Mouse (Mus musculus): ENCODE measurements around the gene Lrrc51. TPM values are rescaled to one million over a fixed set of nuclear protein-coding genes. Genes with fewer than 3 reads are reported as not detected.
"Not testable (repeated sequence)": the region's sequence is repeated elsewhere in the genome, so short reads cannot be mapped to it uniquely, and the experiment has no call there.

Gene Lrrc51
- polyA plus RNA-seq, 1 experiment from 2014 or later: 12.7 TPM

DNA sequence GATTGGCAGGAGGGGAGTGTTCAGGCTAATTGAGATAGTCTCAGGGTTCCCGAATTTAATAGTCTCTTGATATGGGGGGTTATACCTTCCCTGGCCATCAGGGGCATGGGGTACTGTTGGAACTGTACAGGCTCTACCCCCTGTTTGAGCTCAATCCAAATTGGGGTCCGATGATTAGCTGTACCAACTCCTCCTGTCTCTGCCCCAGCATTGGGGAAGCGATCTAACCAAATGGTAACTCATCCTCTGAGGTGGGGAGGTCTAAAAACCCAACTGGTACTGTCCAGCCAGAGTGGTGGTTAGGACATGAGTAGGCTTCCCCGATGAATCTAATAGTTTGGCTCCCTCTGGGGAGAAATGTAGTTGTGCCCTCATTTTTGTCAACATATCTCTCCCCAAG lies 3.3 kb upstream of the Lrrc51 start:
- Histone ChIP-seq H3K4me1 (peaks cover 40% of the 10 kb centered on the region), H3K27me3 (no peaks in the 10 kb centered on the region), H3K36me3 (no peaks in the 10 kb centered on the region), H3K4me2 (replicated peaks) (no peak overlapping the region), H3K9me3 (no peaks in the 10 kb centered on the region), H3K27ac (replicated peaks) (no peak overlapping the region), H3K4me3 (no peak overlapping the region), H3K9ac (replicated peaks) (no peak overlapping the region)
- WGBS: 97% methylated on average over 4 of the region's 4 CpGs
- no peak for ATAC-seq (replicated peaks)

- H3K9me3 ChIP-seq: no peaks in the 10 kb centered on the region
- H3K27me3 ChIP-seq: no peaks in the 10 kb centered on the region
- H3K4me1 ChIP-seq: peaks cover 38% of the 10 kb centered on the region
- 92% methylated on average over 4 of the region's 4 CpGs for WGBS
- no peak overlapping the region for H3K4me2 ChIP-seq (replicated peaks)
- no peak overlapping the region for H3K4me3 ChIP-seq
- no peak for ATAC-seq (replicated peaks)
- no peak overlapping the region for H3K27ac ChIP-seq (replicated peaks)
- no peaks in the 10 kb centered on the region for H3K36me3 ChIP-seq
- no peak overlapping the region for H3K9ac ChIP-seq (replicated peaks)
These were observed 2.3 kb upstream of the Lrrc51 start for GRCm38 (mm10) chr7:101935957-101936356.

DNA sequence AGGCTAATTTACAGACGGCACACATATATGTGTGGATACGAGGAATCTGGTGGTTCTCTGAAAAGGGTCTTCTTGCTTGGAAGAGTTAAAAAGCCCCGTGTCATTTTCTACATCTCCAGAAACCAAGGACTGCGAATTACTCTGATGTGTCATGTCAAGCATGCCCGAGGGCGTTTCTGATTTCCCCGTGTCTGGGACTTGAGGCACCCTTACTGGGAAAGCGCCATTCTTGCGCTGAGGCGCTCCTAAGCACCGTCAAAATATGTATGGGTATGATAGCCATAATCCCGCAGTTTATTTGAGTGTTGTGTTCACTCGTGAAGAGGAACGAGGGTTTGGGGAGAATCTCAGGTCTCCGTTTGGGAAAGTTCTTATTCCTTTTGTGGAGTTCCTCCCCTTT lies 395 bp downstream of the Lrrc51 start:
- Histone ChIP-seq H3K4me3 (peak overlapping the region; percentile 89), H3K36me3 (no peaks in the 10 kb centered on the region), H3K4me2 (replicated peaks) (peak overlapping the region; percentile 76), H3K4me1 (peaks cover 38% of the 10 kb centered on the region), H3K9me3 (no peaks in the 10 kb centered on the region), H3K9ac (replicated peaks) (peak overlapping the region; percentile 75), H3K27me3 (no peaks in the 10 kb centered on the region), H3K27ac (replicated peaks) (peak overlapping the region; percentile 3; the same call in 1 of the 2 replicates)
- 8% methylated on average over 15 of the region's 15 CpGs for WGBS
- peak; percentile 51 for ATAC-seq (replicated peaks)

GRCm38 (mm10) chr7:101932551-101932950 lies 1.1 kb downstream of the Lrrc51 start:
- H3K9me3 ChIP-seq: no peaks in the 10 kb centered on the region
- H3K36me3 ChIP-seq: no peaks in the 10 kb centered on the region
- ATAC-seq (replicated peaks): no peak
- H3K27ac ChIP-seq (replicated peaks): no peak overlapping the region
- WGBS: 89% methylated on average over 1 of the region's 1 CpGs
- no peaks in the 10 kb centered on the region for H3K27me3 ChIP-seq
- H3K4me2 ChIP-seq (replicated peaks): peak overlapping the region; percentile 76; the same call in 1 of the 2 replicates
- H3K9ac ChIP-seq (replicated peaks): no peak overlapping the region
- peak overlapping the region; percentile 89 for H3K4me3 ChIP-seq
- H3K4me1 ChIP-seq: peaks cover 35% of the 10 kb centered on the region

GRCm38 (mm10) chr7:101928093-101928492 lies 5.6 kb downstream of the Lrrc51 start:
- H3K9ac ChIP-seq (replicated peaks): no peak overlapping the region
- no peaks in the 10 kb centered on the region for H3K36me3 ChIP-seq
- no peak overlapping the region for H3K4me3 ChIP-seq
- H3K27ac ChIP-seq (replicated peaks): no peak overlapping the region
- peaks cover 8% of the 10 kb centered on the region for H3K4me1 ChIP-seq
- no peak for ATAC-seq (replicated peaks)
- H3K9me3 ChIP-seq: no peaks in the 10 kb centered on the region
- H3K4me2 ChIP-seq (replicated peaks): no peak overlapping the region
- H3K27me3 ChIP-seq: no peaks in the 10 kb centered on the region
- 83% methylated on average over 3 of the region's 3 CpGs for WGBS

DNA sequence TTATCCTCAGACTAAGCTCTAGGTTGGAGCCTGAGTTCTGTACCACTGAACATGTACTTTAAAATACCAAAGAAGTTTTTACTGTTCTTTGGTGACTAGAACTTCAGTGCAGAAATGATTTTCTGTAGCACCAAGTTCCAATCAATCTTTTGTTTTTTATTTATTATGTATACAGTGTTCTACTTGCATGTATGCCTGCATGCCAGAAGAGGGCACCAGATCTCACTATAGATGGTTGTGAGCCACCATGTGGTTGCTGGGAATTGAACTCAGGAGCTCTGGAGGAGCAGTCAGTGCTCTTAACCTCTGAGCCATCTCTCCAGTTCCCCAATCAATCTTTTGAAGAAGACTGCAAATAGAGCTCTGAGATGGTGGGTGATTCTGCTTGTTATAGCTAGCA lies 7.8 kb downstream of the Lrrc51 start:
- H3K9me3 ChIP-seq; H3K27me3 ChIP-seq; ATAC-seq (replicated peaks): not testable (repeated sequence)

GRCm38 (mm10) chr7:101918071-101918470 lies 15.6 kb downstream of the Lrrc51 start:
- H3K9ac ChIP-seq (replicated peaks): no peak overlapping the region
- H3K4me3 ChIP-seq: no peak overlapping the region
- no peak overlapping the region for H3K4me2 ChIP-seq (replicated peaks)
- no peak overlapping the region for H3K27ac ChIP-seq (replicated peaks)
- whole genome bisulfite sequencing: 34% methylated on average over 1 of the region's 1 CpGs
- H3K9me3 ChIP-seq: no peaks in the 10 kb centered on the region
- H3K36me3 ChIP-seq: peaks cover 16% of the 10 kb centered on the region
- H3K27me3 ChIP-seq: no peaks in the 10 kb centered on the region
- no peaks in the 10 kb centered on the region for H3K4me1 ChIP-seq
- peak; percentile 70 for ATAC-seq (replicated peaks)

More for the DNA sequence above, 7.8 kb downstream of the Lrrc51 start:
- H3K9ac ChIP-seq (replicated peaks); H3K36me3 ChIP-seq; H3K4me1 ChIP-seq; H3K4me2 ChIP-seq (replicated peaks); H3K4me3 ChIP-seq; H3K27ac ChIP-seq (replicated peaks): not testable (repeated sequence)

DNA sequence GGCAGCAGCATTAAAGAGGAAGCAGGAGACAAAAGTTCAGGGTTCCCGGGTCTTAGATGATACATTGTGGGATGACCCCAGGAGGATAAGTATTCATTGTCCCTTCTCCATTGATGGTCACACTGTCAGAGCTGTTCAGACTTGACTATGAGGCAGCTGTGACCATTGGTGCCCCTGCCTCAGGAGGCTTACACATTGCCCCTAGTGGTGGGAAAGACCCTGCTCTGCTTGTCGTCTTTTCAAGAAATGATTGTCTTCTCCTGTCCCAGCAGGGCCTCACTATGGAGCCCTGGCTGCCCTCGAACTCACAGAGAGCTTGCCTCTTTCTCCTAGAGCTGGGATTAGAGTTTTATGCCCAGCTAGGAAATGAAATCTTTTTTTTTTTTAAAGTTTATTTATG lies 21.7 kb downstream of the Lrrc51 start:
- peaks cover 49% of the 10 kb centered on the region for H3K36me3 ChIP-seq
- no peak overlapping the region for H3K4me3 ChIP-seq
- 62% methylated on average over 3 of the region's 3 CpGs for WGBS
- peaks cover 13% of the 10 kb centered on the region for H3K4me1 ChIP-seq
- H3K9me3 ChIP-seq: no peaks in the 10 kb centered on the region
- ATAC-seq (replicated peaks): no peak
- H3K4me2 ChIP-seq (replicated peaks): no peak overlapping the region
- H3K27me3 ChIP-seq: no peaks in the 10 kb centered on the region
- H3K9ac ChIP-seq (replicated peaks): no peak overlapping the region
- no peak overlapping the region for H3K27ac ChIP-seq (replicated peaks)

DNA sequence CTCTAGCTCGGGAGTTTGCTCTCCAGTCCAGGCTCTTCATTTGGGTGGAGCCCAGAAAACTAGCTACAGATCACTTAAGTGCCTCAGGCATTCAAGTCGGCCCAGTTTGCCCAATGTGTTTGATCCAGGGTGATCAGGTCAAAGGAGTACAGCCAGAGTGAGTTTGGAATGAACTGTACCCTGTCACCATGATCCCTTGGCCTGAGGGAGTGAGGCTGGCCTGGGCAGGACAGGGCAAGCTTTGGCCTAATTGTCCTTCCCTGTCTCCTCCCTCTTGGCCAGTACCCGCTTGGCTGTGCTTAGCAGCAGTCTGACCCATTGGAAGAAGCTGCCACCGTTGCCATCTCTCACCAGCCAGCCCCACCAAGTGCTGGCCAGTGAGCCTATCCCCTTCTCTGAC lies 23.6 kb downstream of the Lrrc51 start:
- H3K27ac ChIP-seq (replicated peaks): no peak overlapping the region
- no peaks in the 10 kb centered on the region for H3K27me3 ChIP-seq
- no peak for ATAC-seq (replicated peaks)
- H3K36me3 ChIP-seq: peaks cover 49% of the 10 kb centered on the region
- H3K9me3 ChIP-seq: no peaks in the 10 kb centered on the region
- H3K4me3 ChIP-seq: no peak overlapping the region
- no peak overlapping the region for H3K9ac ChIP-seq (replicated peaks)
- WGBS: 92% methylated on average over 4 of the region's 4 CpGs
- no peak overlapping the region for H3K4me2 ChIP-seq (replicated peaks)
- H3K4me1 ChIP-seq: peaks cover 24% of the 10 kb centered on the region

DNA sequence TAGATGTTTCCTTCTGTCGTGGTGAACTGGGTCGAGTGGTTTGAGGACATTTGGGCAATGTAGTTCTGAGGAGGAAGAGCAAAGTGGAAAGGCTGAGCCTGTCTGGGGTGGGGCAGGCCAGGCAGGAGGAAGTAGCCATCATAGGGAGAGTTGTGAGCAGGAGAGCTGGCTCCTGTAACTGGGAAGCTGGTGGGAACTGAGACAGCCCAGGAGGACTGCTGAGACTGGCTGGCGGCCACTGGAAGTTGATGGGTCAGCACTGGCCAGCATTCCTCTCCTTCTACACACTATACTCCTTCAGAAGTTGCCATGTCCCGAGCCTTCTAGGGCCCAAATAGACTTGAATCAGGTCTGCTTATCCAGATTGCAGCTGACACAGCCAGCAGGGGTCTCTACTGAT lies 25.3 kb downstream of the Lrrc51 start:
- no peaks in the 10 kb centered on the region for H3K9me3 ChIP-seq
- H3K9ac ChIP-seq (replicated peaks): no peak overlapping the region
- H3K27ac ChIP-seq (replicated peaks): no peak overlapping the region
- WGBS: 84% methylated on average over 4 of the region's 4 CpGs
- no peak for ATAC-seq (replicated peaks)
- no peaks in the 10 kb centered on the region for H3K27me3 ChIP-seq
- no peak overlapping the region for H3K4me2 ChIP-seq (replicated peaks)
- peaks cover 27% of the 10 kb centered on the region for H3K4me1 ChIP-seq
- no peak overlapping the region for H3K4me3 ChIP-seq
- peaks cover 35% of the 10 kb centered on the region for H3K36me3 ChIP-seq

DNA sequence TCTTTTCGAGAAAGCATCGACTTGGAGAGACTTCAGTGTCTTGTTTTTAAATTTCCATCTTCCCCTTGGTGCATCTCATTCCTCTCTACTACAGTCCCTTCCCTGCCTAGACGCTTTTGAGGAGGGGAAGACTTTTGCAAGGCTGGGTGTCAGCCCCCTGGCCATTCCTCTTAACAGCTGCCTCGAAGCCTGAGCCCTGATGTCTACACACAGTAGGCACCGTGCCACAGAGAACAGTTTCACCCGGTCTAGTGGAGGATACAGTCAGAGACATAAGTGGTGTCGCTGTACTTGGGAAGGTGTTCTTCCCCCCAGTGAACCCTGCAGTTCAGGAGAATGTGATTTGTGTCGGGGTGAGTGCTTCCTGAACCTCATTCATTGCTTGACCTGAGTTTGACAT lies 27.0 kb downstream of the Lrrc51 start:
- H3K4me3 ChIP-seq: peak overlapping the region; percentile 83
- WGBS: 83% methylated on average over 8 of the region's 8 CpGs
- peaks cover 23% of the 10 kb centered on the region for H3K36me3 ChIP-seq
- H3K4me2 ChIP-seq (replicated peaks): peak overlapping the region; percentile 55
- H3K9me3 ChIP-seq: no peaks in the 10 kb centered on the region
- no peak overlapping the region for H3K27ac ChIP-seq (replicated peaks)
- peaks cover 27% of the 10 kb centered on the region for H3K4me1 ChIP-seq
- H3K9ac ChIP-seq (replicated peaks): peak overlapping the region; percentile 95
- ATAC-seq (replicated peaks): no peak
- no peaks in the 10 kb centered on the region for H3K27me3 ChIP-seq

- peak within 1 kb of the TSS; percentile 95 for H3K9ac ChIP-seq (replicated peaks)
- H3K36me3 ChIP-seq: peaks cover 19% of the 10 kb centered on the region
- no peak for ATAC-seq (replicated peaks)
- H3K4me2 ChIP-seq (replicated peaks): peak within 1 kb of the TSS; percentile 81
- H3K4me1 ChIP-seq: peaks cover 27% of the 10 kb centered on the region
- H3K9me3 ChIP-seq: no peaks in the 10 kb centered on the region
- H3K27ac ChIP-seq (replicated peaks): peak within 1 kb of the TSS; percentile 95
- H3K27me3 ChIP-seq: no peaks in the 10 kb centered on the region
- H3K4me3 ChIP-seq: peak within 1 kb of the TSS; percentile 83
- 18% methylated on average over 11 of the region's 11 CpGs for WGBS
These were observed 27.4 kb downstream of the Lrrc51 start, which contains the start of gene Tomt for GRCm38 (mm10) chr7:101906287-101906681. Gene Tomt (minus strand): TSS chr7:101906359.

DNA sequence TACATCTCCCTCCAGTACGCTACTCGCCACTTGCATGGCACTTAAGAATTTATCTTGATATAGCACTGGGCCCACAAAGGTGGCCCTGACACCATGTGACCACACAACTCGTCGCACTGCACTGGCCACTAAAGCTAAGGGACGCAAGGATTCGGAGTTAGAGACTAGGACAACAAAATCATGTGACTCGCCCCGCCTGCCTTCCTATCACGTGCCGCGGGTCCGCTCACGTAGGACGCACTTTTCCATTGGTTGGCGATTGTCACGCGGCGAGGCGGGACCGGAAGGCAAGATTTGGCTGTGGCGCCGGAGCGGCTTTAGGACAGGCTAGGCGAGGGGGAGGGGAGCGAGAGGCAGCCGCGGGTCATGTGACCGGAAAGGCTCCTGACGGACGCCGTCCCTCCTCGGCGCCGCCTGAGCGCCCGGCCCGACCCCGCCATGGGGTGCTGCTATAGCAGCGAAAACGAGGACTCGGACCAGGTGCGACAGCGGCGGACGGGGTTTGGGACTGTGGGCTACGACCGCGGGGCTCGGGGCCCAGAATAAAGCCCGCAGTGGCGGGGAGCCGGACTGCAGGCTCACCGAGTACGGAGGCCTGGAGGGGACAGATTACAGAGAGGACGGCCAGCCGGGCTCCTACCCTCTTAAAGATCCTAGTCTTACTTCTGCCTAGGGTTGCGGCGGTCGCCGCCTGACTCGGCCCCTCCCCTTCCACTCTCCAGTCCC lies 28.0 kb downstream of the Lrrc51 start, which contains the start of gene Lamtor1:
TSS of gene Lamtor1 (plus strand) at position 344 of the 726 bp plus-strand sequence.
- H3K9ac ChIP-seq (replicated peaks): peak within 1 kb of the TSS; percentile 95
- H3K4me3 ChIP-seq: peak within 1 kb of the TSS; percentile 83
- peaks cover 27% of the 10 kb centered on the region for H3K4me1 ChIP-seq
- peak; percentile 99 for ATAC-seq (replicated peaks)
- H3K27ac ChIP-seq (replicated peaks): peak within 1 kb of the TSS; percentile 95
- H3K9me3 ChIP-seq: no peaks in the 10 kb centered on the region
- H3K4me2 ChIP-seq (replicated peaks): peak within 1 kb of the TSS; percentile 81
- H3K36me3 ChIP-seq: peaks cover 13% of the 10 kb centered on the region
- under 1% methylated on average over 61 of the region's 61 CpGs for WGBS
- H3K27me3 ChIP-seq: no peaks in the 10 kb centered on the region
